ENCODE assay signal across 34 mouse cellular contexts in the genomic region with DNA sequence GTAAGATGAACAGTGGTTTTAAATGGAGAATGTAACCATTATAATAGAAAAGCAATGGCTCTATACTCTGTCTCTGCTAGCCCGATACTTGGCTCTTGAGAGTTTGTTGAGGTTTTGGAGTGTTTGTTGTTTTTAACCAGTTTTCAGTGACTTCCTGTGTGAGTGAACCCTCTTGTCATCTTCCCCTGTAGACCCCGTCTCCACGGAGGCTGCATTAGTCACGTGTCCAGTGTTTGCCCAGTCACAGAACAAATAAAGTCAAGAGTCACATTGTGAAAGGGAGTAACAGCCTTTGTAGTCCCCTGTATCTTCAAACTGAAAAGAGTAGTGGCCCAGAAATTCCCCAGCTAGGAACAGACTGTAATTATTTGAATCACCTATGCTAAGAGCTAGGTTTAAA. TPM values are rescaled to one million over a fixed set of nuclear protein-coding genes. Genes with fewer than 3 reads are reported as not detected.
A peak's percentile ranks its signal among the peaks of the same experiment; 100 is the strongest.
DNase-seq lines count a peak whose midpoint lies in the region; ATAC-seq and TF ChIP-seq lines count a peak whose summit lies in the region.
"Had no signal": no experiment of that assay in that cellular context is flagged by ENCODE, and none has a peak within 500 bp of the region (broad histone marks: within the 10 kb centered on the region; RNA-seq: fewer than 3 reads in every experiment).

No protein-coding gene starts in this region.

- 11% methylated on average over 4 of the region's 4 CpGs for WGBS in lung, embryonic 16.5 days

- H3K4me2 ChIP-seq in lung, embryonic 16.5 days (ENCODE audit: low read depth, low read length) = no peak overlapping the region
- H3K4me2 ChIP-seq: embryonic facial prominence, embryonic 12.5 days; embryonic facial prominence, embryonic 15.5 days; heart, embryonic 11.5 days; hindbrain, embryonic 14.5 days had no signal

- no peaks in the 10 kb centered on the region for H3K36me3 ChIP-seq in C2C12 (ENCODE audit: control insufficient read depth, insufficient read depth)
- H3K36me3 ChIP-seq in lung, embryonic 16.5 days (ENCODE audit: control insufficient read depth, insufficient read depth, low read length) = no peaks in the 10 kb centered on the region
- H3K36me3 ChIP-seq: embryonic facial prominence, embryonic 12.5 days; embryonic facial prominence, embryonic 15.5 days; G1E; hindbrain, embryonic 10.5 days had no signal

- H3K4me1 ChIP-seq in lung, embryonic 16.5 days (replicated peaks; ENCODE audit: control insufficient read depth, insufficient read depth, low read length) = peaks cover 3% of the 10 kb centered on the region; the same call in 1 of the 2 replicates

- no peak overlapping the region for H3K9ac ChIP-seq in lung, embryonic 16.5 days (ENCODE audit: low read length)
- H3K9ac ChIP-seq: embryonic facial prominence, embryonic 12.5 days; embryonic facial prominence, embryonic 15.5 days; forebrain, postnatal 0 days; hindbrain, embryonic 14.5 days had no signal

- H3ac ChIP-seq in C2C12 (ENCODE audit: control insufficient read depth, insufficient read length, low read depth) = no peak overlapping the region

- no peaks in the 10 kb centered on the region for H3K27me3 ChIP-seq in C2C12 (ENCODE audit: control insufficient read depth, insufficient read depth, insufficient read length)
- H3K27me3 ChIP-seq in lung, embryonic 16.5 days (ENCODE audit: control insufficient read depth, insufficient read depth, low read depth, low read length) = no peaks in the 10 kb centered on the region
- H3K27me3 ChIP-seq: CH12.LX; embryonic facial prominence, embryonic 12.5 days; embryonic facial prominence, embryonic 15.5 days; Patski had no signal

- peak; percentile 6 for DNase-seq in embryo, embryonic 10.5 days (ENCODE audit: low spot score)
- DNase-seq in embryo, embryonic 10 days (ENCODE audit: low spot score) = no peak
- peak; percentile 4 for DNase-seq in lung, postnatal 14 days
- DNase-seq in cerebellum, adult 11 months = no peak
- no peak for DNase-seq in layer of hippocampus, postnatal 25 days (ENCODE audit: extremely low spot score in 1 of 2, low spot score in 1 of 2)
- DNase-seq in cerebellum, adult 8-10 months = no peak
- DNase-seq: adrenal gland, postnatal 10 days; adrenal gland, postnatal 36 days; cerebellum, adult 2 months; cerebellum, postnatal 10 days; cerebellum, postnatal 36 days; forebrain, postnatal 0 days; gastrocnemius, adult 2 months; gastrocnemius, postnatal 14 days; heart, adult 11 months; heart, postnatal 36 days had no signal

- H3K79me2 ChIP-seq in C2C12 (ENCODE audit: control insufficient read depth, insufficient read depth) = no peaks in the 10 kb centered on the region

- no peak for TF ChIP-seq CTCF in C2C12 (IDR thresholded peaks at IDR 0.05; ENCODE audit: control insufficient read depth, insufficient read depth, insufficient read length)

- no peaks in the 10 kb centered on the region for H3K9me3 ChIP-seq in lung, embryonic 16.5 days (ENCODE audit: control insufficient read depth, low read length)
- H3K9me3 ChIP-seq: embryonic facial prominence, embryonic 12.5 days; embryonic facial prominence, embryonic 15.5 days; G1E; hindbrain, embryonic 10.5 days had no signal

- H3K27ac ChIP-seq in lung, embryonic 16.5 days (ENCODE audit: low read length) = no peak overlapping the region
- H3K27ac ChIP-seq: embryonic facial prominence, embryonic 12.5 days; embryonic facial prominence, embryonic 15.5 days; gastrocnemius, adult 2 months; hindbrain, embryonic 10.5 days; hindbrain, embryonic 14.5 days had no signal

- ATAC-seq in lung, embryonic 16.5 days (ENCODE audit: low read depth) = peak; percentile 87
- ATAC-seq: forebrain, embryonic 14.5 days; forebrain, postnatal 0 days; Patski had no signal

- no peak overlapping the region for H3K4me3 ChIP-seq in C2C12 (ENCODE audit: insufficient read depth, poor library complexity, severe bottlenecking)
- H3K4me3 ChIP-seq in lung, embryonic 16.5 days (ENCODE audit: low read length) = no peak overlapping the region
- H3K4me3 ChIP-seq: embryonic facial prominence, embryonic 12.5 days; embryonic facial prominence, embryonic 15.5 days; gastrocnemius, adult 2 months; hindbrain, embryonic 10.5 days had no signal

- no peaks in the 10 kb centered on the region for H3K79me3 ChIP-seq in C2C12 (ENCODE audit: low read depth)

TF ChIP-seq in C2C12, 6 proteins besides CTCF, POLR2A, EP300 and RAD21:
- peak; percentile 26 for TF ChIP-seq USF1 (IDR thresholded peaks at IDR 0.05; ENCODE audit: low read depth)
- no peak for TF ChIP-seq MYOG (IDR thresholded peaks at IDR 0.05; ENCODE audit: control insufficient read depth, extremely low read depth, insufficient read length)

RNA-seq across cellular contexts. Expression of a gene that starts 5.5 kb away (rescaled TPM):
- not detected for polyA plus RNA-seq in C2C12 (2012; fragmentation: generic; extraction: Trizol)
- polyA plus RNA-seq in lung, embryonic 16.5 days (2015; fragmentation: Nextera tagmentation; extraction: Ambion mirVana) = not detected in 2 replicates
- not detected for total RNA-seq in layer of hippocampus, postnatal 25 days (2021)
- total RNA-seq: adrenal gland, adult 18-20 months; adrenal gland, postnatal 10 days; adrenal gland, postnatal 36 days; CH12.LX; forebrain, postnatal 0 days; gastrocnemius, adult 2 months; gastrocnemius, postnatal 14 days; gastrocnemius, postnatal 4 days; heart, adult 8-10 months; heart, postnatal 36 days had no signal
- polyA plus RNA-seq: cerebellum, adult 2 months; cortical plate, adult 2 months; embryonic facial prominence, embryonic 12.5 days; embryonic facial prominence, embryonic 15.5 days; forebrain, embryonic 11.5 days; forebrain, embryonic 14.5 days; forebrain, postnatal 0 days; G1E; heart, embryonic 11.5 days; heart, embryonic 14.5 days; heart, postnatal 0 days; hindbrain, embryonic 10.5 days; hindbrain, embryonic 14.5 days; Patski had no signal

Comparison
In these comparisons a context has a peak if more than half of its experiments do, and no peak if none do; other contexts are left out.
1. DNase-seq: peak in embryo, embryonic 10.5 days (single experiment) and lung, postnatal 14 days (single experiment); none in embryo, embryonic 10 days (single experiment), cerebellum, adult 11 months (single experiment), layer of hippocampus, postnatal 25 days (0 of 2) and cerebellum, adult 8-10 months (single experiment).